Mouse (Mus musculus) liver, adult 2 months (tissue): ENCODE results near the gene Tet3.

Experiments used
- CTCF ChIP-seq: fragments of 200-500 bp; IDR thresholded peaks from 2 replicates; pipeline ENCODE4 v1.5.1; 2011; ENCODE audit warnings: low read depth, low read length, control low read depth
- POLR2A ChIP-seq: fragments of 200-500 bp; IDR thresholded peaks from 2 replicates; pipeline ENCODE4 v1.6.1; 2011; ENCODE audit warnings: low read length, control low read depth; ENCODE audit not compliant: insufficient read depth; ENCODE audit errors: extremely low read depth

GRCm38 (mm10) chr6:83326761-83327160 is 132.1 kb downstream of the Tet3 start:
- TF ChIP-seq CTCF (no peak), POLR2A (no peak)
